Mouse (Mus musculus) lung, postnatal 0 days (tissue): ENCODE results near the gene Lrp5.

Source experiments
- CTCF ChIP-seq: IDR thresholded peaks from 2 replicates; pipeline ENCODE4 v1.5.1; 2016; ENCODE audit warnings: antibody characterized with exemption, mild to moderate bottlenecking
- EP300 ChIP-seq: IDR thresholded peaks from 2 replicates; pipeline ENCODE4 v1.6.1; 2016; ENCODE audit warnings: antibody characterized with exemption, mild to moderate bottlenecking, control low read depth

- TF ChIP-seq CTCF, result no peak
- TF ChIP-seq EP300, result no peak
Observed at GRCm38 (mm10) chr19:3540254-3540653, 146.1 kb downstream of the Lrp5 start.
